Mouse (Mus musculus) E14TG2a.4 (cell line): Measurements from ENCODE around the gene Mapt.

ENCODE experiments used
- CTCF ChIP-seq: conservative IDR thresholded peaks from 2 replicates; pipeline ENCODE4 v1.5.1; 2014; ENCODE audit warnings: low read length
- NANOG ChIP-seq: IDR thresholded peaks from 2 replicates; pipeline ENCODE4 v1.6.1; 2014; ENCODE audit warnings: borderline replicate concordance, low read length, mixed read lengths
- POU5F1 ChIP-seq: IDR thresholded peaks from 2 replicates; pipeline ENCODE4 v1.6.1; 2014; ENCODE audit warnings: low read length, borderline replicate concordance

DNA sequence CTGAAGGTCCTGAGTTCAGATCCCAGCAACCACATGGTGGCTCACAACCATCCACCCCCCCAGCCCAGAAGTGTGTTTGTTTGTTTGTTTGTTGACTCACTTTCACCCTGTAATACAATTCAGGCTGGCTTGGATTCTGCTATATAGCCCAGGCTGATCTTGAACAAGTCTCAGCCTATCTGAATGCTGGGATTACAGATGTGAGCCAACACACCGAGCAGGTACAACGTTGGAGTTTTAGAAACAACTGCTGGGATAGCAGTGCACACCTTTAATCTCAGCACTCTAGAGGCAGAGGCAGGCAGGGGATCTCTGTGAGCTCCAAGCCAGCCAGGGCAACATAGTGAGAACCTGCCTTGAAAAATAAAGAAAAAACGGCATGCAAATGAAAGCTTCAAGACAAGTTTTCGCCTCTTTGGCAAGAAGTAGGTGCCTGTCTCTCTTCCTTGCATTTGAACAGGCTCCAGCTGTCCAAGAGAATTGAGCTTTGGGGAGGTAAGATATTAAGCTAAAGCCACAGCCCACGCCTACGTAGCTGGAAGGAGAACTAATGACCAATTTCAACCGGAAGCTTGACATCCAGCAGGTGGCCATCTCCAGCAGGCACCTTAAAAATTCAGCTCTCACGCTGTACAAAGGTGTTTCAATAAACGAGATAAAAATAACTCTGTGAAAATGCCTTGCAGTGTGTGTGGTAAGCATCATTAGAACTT, 968 bp upstream of the Mapt start:
- TF ChIP-seq CTCF (no peak), NANOG (no peak), POU5F1 (no peak)
